Mouse (Mus musculus): Measurements from ENCODE around the gene Lsm11. TPM values are rescaled to one million over a fixed set of nuclear protein-coding genes. Genes with fewer than 3 reads are reported as not detected.
A peak's percentile ranks its signal among the peaks of the same experiment; 100 is the strongest.

Lsm11 gene
- polyA plus RNA-seq, 1 experiment from 2014 or later, result 8.7 TPM

DNA sequence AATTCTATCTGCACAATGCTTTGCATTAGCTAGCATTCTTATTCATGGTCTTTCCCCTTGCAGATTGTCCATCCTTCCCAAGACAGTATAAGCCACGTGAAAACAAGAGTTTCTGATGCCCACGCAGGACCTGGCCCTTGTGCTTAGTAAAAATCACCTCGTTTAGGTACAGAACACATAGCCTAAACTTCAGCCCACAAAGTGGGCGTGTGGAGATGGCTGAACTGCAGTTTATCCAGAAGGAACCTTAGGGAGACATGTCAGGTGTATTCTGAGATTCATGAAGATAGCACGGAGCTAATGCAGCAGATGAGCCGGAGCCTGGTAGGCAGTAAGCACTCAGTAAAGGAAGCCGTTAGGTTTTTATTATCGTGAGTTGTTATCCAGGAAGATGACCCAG, 23.7 kb downstream of the Lsm11 start:
- WGBS, result 52% methylated on average over 8 of the region's 8 CpGs
- no peaks in the 10 kb centered on the region for H3K27me3 ChIP-seq (ENCODE audit: insufficient read depth, poor library complexity, severe bottlenecking)
- peaks cover 32% of the 10 kb centered on the region for H3K4me1 ChIP-seq (replicated peaks)
- peak overlapping the region; percentile 30 for H3K4me3 ChIP-seq
- H3K9me3 ChIP-seq, result no peaks in the 10 kb centered on the region
- DNase-seq (ENCODE audit: low spot score), result no peak
- H3K27ac ChIP-seq, result peak overlapping the region; percentile 88
- no peaks in the 10 kb centered on the region for H3K36me3 ChIP-seq

DNA sequence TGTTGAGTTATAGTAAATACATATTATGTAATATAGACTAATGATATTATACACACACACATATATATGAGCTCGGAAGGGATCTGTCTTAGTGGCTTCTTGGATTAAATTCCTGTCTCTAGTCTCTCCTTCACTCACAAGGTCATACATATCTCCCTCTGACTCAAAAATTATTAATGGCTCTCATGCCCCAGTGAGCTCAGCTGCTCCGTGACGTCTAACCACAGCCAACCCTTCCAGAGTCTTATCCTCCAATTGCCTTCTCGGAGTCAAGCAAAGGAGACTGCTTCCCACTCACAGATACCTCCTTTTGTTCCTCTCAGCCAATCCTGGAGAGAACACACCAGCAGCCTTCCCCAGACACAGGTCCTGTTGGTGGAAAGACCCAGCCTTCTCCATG, 25.9 kb downstream of the Lsm11 start:
- no peaks in the 10 kb centered on the region for H3K27me3 ChIP-seq (ENCODE audit: insufficient read depth, poor library complexity, severe bottlenecking)
- WGBS, result 79% methylated on average over 4 of the region's 4 CpGs
- H3K9me3 ChIP-seq, result no peaks in the 10 kb centered on the region
- no peaks in the 10 kb centered on the region for H3K36me3 ChIP-seq
- H3K27ac ChIP-seq, result no peak overlapping the region
- no peak overlapping the region for H3K4me3 ChIP-seq
- DNase-seq (ENCODE audit: low spot score), result no peak
- peaks cover 26% of the 10 kb centered on the region for H3K4me1 ChIP-seq (replicated peaks)

- Histone ChIP-seq H3K4me3 (no peak overlapping the region), H3K4me1 (replicated peaks) (peaks cover 26% of the 10 kb centered on the region), H3K9me3 (no peaks in the 10 kb centered on the region), H3K27me3 (ENCODE audit: insufficient read depth, poor library complexity, severe bottlenecking) (no peaks in the 10 kb centered on the region), H3K27ac (no peak overlapping the region), H3K36me3 (no peaks in the 10 kb centered on the region)
- no peak for DNase-seq (ENCODE audit: low spot score)
- WGBS, result 94% methylated on average over 6 of the region's 6 CpGs
Observed at GRCm38 (mm10) chr11:45918018-45918417, 26.7 kb downstream of the Lsm11 start.

GRCm38 (mm10) chr11:45916196-45916595, 28.5 kb downstream of the Lsm11 start:
- no peaks in the 10 kb centered on the region for H3K27me3 ChIP-seq (ENCODE audit: insufficient read depth, poor library complexity, severe bottlenecking)
- peaks cover 11% of the 10 kb centered on the region for H3K4me1 ChIP-seq (replicated peaks)
- no peak for DNase-seq (ENCODE audit: low spot score)
- H3K4me3 ChIP-seq, result no peak overlapping the region
- H3K9me3 ChIP-seq, result no peaks in the 10 kb centered on the region
- no peak overlapping the region; the same call in 1 of the 2 replicates for H3K27ac ChIP-seq
- WGBS, result 88% methylated on average over 10 of the region's 10 CpGs
- H3K36me3 ChIP-seq, result peaks cover 9% of the 10 kb centered on the region

DNA sequence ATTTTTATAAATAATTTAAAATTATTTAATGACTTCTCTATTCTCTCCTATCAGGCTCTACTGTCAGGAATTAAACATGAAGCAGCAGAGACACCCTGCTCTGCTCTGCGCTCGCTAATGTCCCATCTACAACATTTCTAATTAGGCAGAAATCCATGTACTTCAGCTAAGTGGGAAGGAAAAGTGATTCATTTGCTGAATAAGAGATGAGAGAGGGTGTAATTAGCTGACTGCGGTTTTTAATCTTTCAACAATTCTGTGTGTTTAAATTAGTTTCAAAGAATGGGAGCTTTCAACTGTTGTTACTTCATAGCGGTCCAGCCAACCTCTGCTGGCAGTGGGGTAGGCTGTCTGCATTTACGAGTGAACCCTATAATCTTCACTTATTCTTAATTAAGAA, 34.0 kb downstream of the Lsm11 start:
- H3K9me3 ChIP-seq, result no peaks in the 10 kb centered on the region
- no peak overlapping the region for H3K4me3 ChIP-seq
- WGBS, result 92% methylated on average over 5 of the region's 5 CpGs
- peaks cover 62% of the 10 kb centered on the region for H3K36me3 ChIP-seq
- no peaks in the 10 kb centered on the region for H3K27me3 ChIP-seq (ENCODE audit: insufficient read depth, poor library complexity, severe bottlenecking)
- no peaks in the 10 kb centered on the region for H3K4me1 ChIP-seq (replicated peaks)
- H3K27ac ChIP-seq, result no peak overlapping the region
- no peak for DNase-seq (ENCODE audit: low spot score)

GRCm38 (mm10) chr11:45908894-45909293, 35.8 kb downstream of the Lsm11 start:
- Histone ChIP-seq H3K4me1 (replicated peaks) (no peaks in the 10 kb centered on the region), H3K27ac (no peak overlapping the region), H3K36me3 (peaks cover 70% of the 10 kb centered on the region), H3K9me3 (no peaks in the 10 kb centered on the region), H3K27me3 (ENCODE audit: insufficient read depth, poor library complexity, severe bottlenecking) (no peaks in the 10 kb centered on the region), H3K4me3 (no peak overlapping the region)
- DNase-seq (ENCODE audit: low spot score), result no peak
- WGBS, result 96% methylated on average over 7 of the region's 7 CpGs

GRCm38 (mm10) chr11:45908070-45908469, 36.7 kb downstream of the Lsm11 start:
- WGBS, result 95% methylated on average over 7 of the region's 7 CpGs
- no peak for DNase-seq (ENCODE audit: low spot score)
- peaks cover 78% of the 10 kb centered on the region for H3K36me3 ChIP-seq

DNA sequence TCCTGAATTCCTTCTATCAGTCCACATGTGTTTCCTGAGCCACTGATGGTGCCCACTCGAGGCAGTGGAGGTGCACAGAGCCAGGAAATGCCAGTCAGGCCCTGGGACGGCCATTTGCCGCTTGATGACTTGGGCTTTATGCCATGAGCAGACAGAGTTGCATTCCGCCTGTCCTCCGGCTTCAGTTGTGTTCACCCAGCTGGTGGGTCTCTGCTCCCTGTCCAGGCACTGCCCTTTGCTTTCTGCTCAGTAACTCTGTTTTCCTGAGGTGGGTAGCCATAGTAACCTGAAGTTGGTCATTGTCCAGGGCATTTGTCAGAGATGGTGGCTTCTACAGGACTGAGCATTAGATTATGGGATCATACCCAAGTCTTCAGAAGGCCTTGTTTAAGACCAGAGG, 37.4 kb downstream of the Lsm11 start:
- Histone ChIP-seq H3K9me3 (no peaks in the 10 kb centered on the region), H3K36me3 (peaks cover 86% of the 10 kb centered on the region), H3K4me1 (replicated peaks) (no peaks in the 10 kb centered on the region), H3K4me3 (no peak overlapping the region), H3K27ac (no peak overlapping the region), H3K27me3 (ENCODE audit: insufficient read depth, poor library complexity, severe bottlenecking) (no peaks in the 10 kb centered on the region)
- DNase-seq (ENCODE audit: low spot score), result no peak
- 95% methylated on average over 5 of the region's 5 CpGs for WGBS

More at GRCm38 (mm10) chr11:45908070-45908469, 36.7 kb downstream of the Lsm11 start:
- Histone ChIP-seq H3K4me1 (replicated peaks) (no peaks in the 10 kb centered on the region), H3K27ac (no peak overlapping the region), H3K9me3 (no peaks in the 10 kb centered on the region), H3K4me3 (no peak overlapping the region), H3K27me3 (ENCODE audit: insufficient read depth, poor library complexity, severe bottlenecking) (no peaks in the 10 kb centered on the region)

GRCm38 (mm10) chr11:45906109-45906786, 38.5 kb downstream of the Lsm11 start:
- no peak for DNase-seq (ENCODE audit: low spot score)
- 90% methylated on average over 8 of the region's 8 CpGs for WGBS
- peaks cover 80% of the 10 kb centered on the region for H3K36me3 ChIP-seq
- no peak overlapping the region for H3K4me3 ChIP-seq
- no peak overlapping the region for H3K27ac ChIP-seq
- no peaks in the 10 kb centered on the region for H3K4me1 ChIP-seq (replicated peaks)
- no peaks in the 10 kb centered on the region for H3K9me3 ChIP-seq
- no peaks in the 10 kb centered on the region for H3K27me3 ChIP-seq (ENCODE audit: insufficient read depth, poor library complexity, severe bottlenecking)

GRCm38 (mm10) chr11:45900233-45901015, 44.3 kb downstream of the Lsm11 start:
- Histone ChIP-seq H3K9me3 (no peaks in the 10 kb centered on the region), H3K4me3 (no peak overlapping the region), H3K27me3 (ENCODE audit: insufficient read depth, poor library complexity, severe bottlenecking) (no peaks in the 10 kb centered on the region), H3K36me3 (peaks cover 54% of the 10 kb centered on the region), H3K4me1 (replicated peaks) (no peaks in the 10 kb centered on the region), H3K27ac (no peak overlapping the region)
- no peak for DNase-seq (ENCODE audit: low spot score)
- 89% methylated on average over 11 of the region's 11 CpGs for WGBS

DNA sequence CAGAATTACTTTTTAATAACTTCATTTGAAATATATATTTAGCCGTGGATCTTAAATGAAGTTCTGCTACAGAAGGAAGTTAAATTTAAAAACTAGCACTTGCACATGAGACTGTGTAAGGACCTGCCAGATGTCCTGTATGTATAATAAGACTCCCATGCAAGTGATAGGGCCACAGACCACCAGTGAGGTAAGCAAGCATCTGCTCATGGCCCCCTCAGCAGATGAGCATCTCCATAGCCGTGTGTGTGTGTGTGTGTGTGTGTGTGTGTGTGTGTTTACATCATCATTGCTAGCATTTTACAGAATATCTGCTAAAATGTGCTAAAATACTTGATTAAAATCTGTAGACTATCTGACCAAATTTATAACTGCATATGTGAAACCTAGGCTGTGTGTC, 47.3 kb downstream of the Lsm11 start:
- Histone ChIP-seq H3K36me3 (peaks cover 64% of the 10 kb centered on the region), H3K4me3 (no peak overlapping the region), H3K27me3 (ENCODE audit: insufficient read depth, poor library complexity, severe bottlenecking) (no peaks in the 10 kb centered on the region), H3K9me3 (no peaks in the 10 kb centered on the region), H3K27ac (no peak overlapping the region), H3K4me1 (replicated peaks) (no peaks in the 10 kb centered on the region)
- 90% methylated on average over 2 of the region's 2 CpGs for WGBS
- no peak for DNase-seq (ENCODE audit: low spot score)

DNA sequence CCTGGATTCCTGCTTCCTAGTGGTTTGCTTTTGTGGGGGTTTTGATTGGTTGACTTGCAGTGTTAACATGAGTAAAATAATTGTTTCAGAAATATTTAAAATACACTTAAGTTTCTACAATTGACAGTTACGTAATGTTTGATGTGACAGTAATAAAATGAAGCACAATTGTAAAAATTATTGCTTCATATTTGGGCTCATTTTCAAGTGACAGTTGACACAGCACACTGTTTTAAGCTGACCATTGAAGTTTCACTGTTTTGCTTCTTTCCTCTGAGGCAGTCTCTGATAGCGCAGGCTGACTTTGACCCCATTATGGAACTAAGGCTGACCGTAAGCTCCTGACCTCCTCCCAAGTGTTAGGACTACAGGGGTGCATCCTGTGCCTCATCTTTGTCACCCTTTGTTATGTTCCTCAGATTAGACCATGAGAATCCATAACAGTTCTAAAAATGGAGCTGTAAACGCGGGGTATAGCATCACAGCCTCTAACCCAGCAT, 51.8 kb downstream of the Lsm11 start:
- Histone ChIP-seq H3K36me3 (peaks cover 96% of the 10 kb centered on the region), H3K4me3 (no peak overlapping the region), H3K27ac (no peak overlapping the region), H3K4me1 (replicated peaks) (no peaks in the 10 kb centered on the region), H3K27me3 (ENCODE audit: insufficient read depth, poor library complexity, severe bottlenecking) (no peaks in the 10 kb centered on the region), H3K9me3 (no peaks in the 10 kb centered on the region)
- 94% methylated on average over 5 of the region's 5 CpGs for WGBS
- DNase-seq (ENCODE audit: low spot score), result no peak

DNA sequence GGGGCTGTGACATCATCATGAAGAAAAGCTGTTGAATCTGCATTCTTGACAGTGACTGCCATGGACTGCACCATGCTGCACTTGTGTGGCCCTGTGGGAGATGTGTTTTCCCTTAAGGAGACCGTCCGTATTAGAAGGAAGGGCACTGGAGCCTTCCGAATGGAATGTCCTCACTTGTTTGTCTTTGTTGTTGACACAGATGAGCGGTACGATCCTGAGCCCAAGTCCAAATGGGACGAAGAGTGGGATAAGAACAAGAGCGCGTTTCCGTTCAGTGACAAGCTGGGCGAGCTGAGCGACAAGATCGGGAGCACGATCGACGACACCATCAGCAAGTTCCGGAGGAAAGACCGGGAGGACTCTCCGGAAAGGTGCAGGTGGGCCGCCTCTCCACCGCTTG, 54.3 kb downstream of the Lsm11 start:
- Histone ChIP-seq H3K27me3 (ENCODE audit: insufficient read depth, poor library complexity, severe bottlenecking) (no peaks in the 10 kb centered on the region), H3K36me3 (peaks cover 96% of the 10 kb centered on the region), H3K27ac (no peak overlapping the region), H3K9me3 (no peaks in the 10 kb centered on the region), H3K4me1 (replicated peaks) (peaks cover 7% of the 10 kb centered on the region; the same call in 1 of the 2 replicates), H3K4me3 (no peak overlapping the region)
- no peak for DNase-seq (ENCODE audit: low spot score)
- 89% methylated on average over 20 of the region's 20 CpGs for WGBS

Data from hindbrain, embryonic 10.5 days (tissue).